Mouse (Mus musculus): ENCODE data around the gene Gm7358. TPM values are rescaled to one million over a fixed set of nuclear protein-coding genes. Genes with fewer than 3 reads are reported as not detected.
"Not testable (repeated sequence)": the region's sequence is repeated elsewhere in the genome, so short reads cannot be mapped to it uniquely, and the experiment has no call there.

Gene Gm7358
- not detected in 2 replicates for total RNA-seq (2017)

DNA sequence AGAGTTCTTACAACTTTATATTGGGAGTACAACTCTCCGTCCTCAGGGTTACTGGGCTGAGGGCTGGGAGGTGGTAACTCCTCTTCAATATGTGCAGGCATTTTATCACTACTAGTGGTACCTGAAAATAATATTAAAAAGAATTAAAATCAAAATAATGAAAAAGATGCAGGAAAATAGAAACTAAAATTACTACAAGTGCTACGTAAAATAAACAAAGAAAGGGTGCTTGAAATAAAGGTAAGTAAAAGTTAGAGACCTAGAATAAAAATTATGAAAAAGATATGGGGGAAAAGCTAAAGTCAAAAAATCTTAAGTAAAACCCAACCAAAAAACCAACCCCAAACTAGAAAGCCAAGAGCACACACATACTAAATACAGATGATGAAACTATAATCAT lies at the start of gene Gm7358:
Gm7358 (minus strand) TSS at position 101 of the 400 bp plus-strand sequence.
- ATAC-seq (replicated peaks in 1 of 2; ENCODE audit: insufficient read depth in 1 of 2, low FRiP score in 2 of 2, low TSS enrichment in 1 of 2, low read depth in 1 of 2, poor library complexity in 2 of 2, severe bottlenecking in 2 of 2) = not testable (repeated sequence)

DNA sequence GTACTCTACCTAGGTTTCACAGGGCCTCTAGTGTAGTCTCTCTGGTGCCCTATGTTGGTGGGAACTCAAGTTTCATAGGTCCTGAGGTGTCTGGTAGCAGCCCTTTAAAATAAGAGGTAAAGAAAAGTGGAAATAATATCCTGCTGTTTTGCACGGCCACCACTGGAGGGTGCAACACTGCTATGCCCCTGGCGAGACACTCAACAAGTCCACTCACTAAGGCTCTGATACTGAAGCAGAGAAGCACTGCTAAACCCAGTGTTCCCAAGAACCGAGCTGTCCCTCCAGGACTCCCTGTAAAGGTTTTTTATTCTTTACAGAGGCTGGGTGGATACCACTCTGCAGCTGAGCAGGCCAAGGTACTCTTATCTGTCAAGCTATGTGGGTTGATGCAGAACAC lies 43.7 kb upstream of the Gm7358 start:
- not testable (repeated sequence) for ATAC-seq (replicated peaks in 1 of 2; ENCODE audit: insufficient read depth in 1 of 2, low FRiP score in 2 of 2, low TSS enrichment in 1 of 2, low read depth in 1 of 2, poor library complexity in 2 of 2, severe bottlenecking in 2 of 2)

DNA sequence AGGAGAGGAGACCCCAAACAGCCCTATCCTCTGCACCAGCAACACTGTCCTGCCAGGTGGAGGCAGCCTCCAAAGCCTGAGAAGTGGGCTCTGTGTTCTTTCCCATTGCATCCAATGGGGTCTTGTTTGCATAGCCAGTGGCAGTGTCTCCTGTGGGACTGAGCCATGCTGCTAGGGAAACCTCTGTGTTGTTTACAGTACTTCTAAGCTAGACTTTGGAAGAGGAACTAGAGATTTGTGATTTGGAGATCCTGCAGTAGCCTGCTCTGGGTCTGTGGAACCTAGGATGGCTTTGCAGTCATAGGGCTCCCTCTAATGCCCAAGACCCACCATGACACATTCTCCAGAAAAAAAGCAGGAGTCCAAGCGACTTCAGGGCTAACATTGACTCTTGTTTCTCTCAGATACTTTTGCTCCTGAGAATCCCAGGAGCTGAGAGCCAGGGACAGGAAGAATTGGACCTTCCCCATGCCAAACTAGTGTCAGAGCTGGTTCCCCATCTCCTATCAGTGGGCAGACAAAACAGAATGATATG lies 42.2 kb upstream of the Gm7358 start:
- not testable (repeated sequence) for ATAC-seq (replicated peaks in 1 of 2; ENCODE audit: insufficient read depth in 1 of 2, low FRiP score in 2 of 2, low TSS enrichment in 1 of 2, low read depth in 1 of 2, poor library complexity in 2 of 2, severe bottlenecking in 2 of 2)

- not testable (repeated sequence) for ATAC-seq (replicated peaks in 1 of 2; ENCODE audit: insufficient read depth in 1 of 2, low FRiP score in 2 of 2, low TSS enrichment in 1 of 2, low read depth in 1 of 2, poor library complexity in 2 of 2, severe bottlenecking in 2 of 2)
Measured at GRCm38 (mm10) chr17:14099886-14100285, 40.6 kb upstream of the Gm7358 start.

DNA sequence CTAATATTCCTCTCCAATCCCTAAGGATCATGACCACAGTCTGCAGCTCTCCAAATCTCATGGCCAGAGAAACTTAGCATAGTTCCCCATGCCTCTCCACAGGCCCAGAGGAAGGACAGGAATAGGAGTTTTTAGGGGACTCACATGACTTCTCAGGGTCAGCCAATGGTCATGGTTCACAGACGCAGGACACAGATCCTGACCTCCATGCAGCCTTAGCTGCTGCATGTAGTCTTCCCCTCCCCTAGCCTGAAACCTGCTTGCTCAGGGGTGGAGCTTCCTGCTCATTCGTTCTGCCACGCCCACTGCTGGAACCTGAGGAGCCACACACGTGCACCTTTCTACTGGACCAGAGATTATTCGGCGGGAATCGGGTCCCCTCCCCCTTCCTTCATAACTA lies 34.8 kb upstream of the Gm7358 start:
- not testable (repeated sequence) for ATAC-seq (replicated peaks in 1 of 2; ENCODE audit: insufficient read depth in 1 of 2, low FRiP score in 2 of 2, low TSS enrichment in 1 of 2, low read depth in 1 of 2, poor library complexity in 2 of 2, severe bottlenecking in 2 of 2)

- ATAC-seq (replicated peaks in 1 of 2; ENCODE audit: insufficient read depth in 1 of 2, low FRiP score in 2 of 2, low TSS enrichment in 1 of 2, low read depth in 1 of 2, poor library complexity in 2 of 2, severe bottlenecking in 2 of 2) = not testable (repeated sequence)
Measured at GRCm38 (mm10) chr17:14086629-14087028, 27.3 kb upstream of the Gm7358 start.

GRCm38 (mm10) chr17:14041880-14042279 lies 17.5 kb downstream of the Gm7358 start:
- not testable (repeated sequence) for ATAC-seq (replicated peaks in 1 of 2; ENCODE audit: insufficient read depth in 1 of 2, low FRiP score in 2 of 2, low TSS enrichment in 1 of 2, low read depth in 1 of 2, poor library complexity in 2 of 2, severe bottlenecking in 2 of 2)

DNA sequence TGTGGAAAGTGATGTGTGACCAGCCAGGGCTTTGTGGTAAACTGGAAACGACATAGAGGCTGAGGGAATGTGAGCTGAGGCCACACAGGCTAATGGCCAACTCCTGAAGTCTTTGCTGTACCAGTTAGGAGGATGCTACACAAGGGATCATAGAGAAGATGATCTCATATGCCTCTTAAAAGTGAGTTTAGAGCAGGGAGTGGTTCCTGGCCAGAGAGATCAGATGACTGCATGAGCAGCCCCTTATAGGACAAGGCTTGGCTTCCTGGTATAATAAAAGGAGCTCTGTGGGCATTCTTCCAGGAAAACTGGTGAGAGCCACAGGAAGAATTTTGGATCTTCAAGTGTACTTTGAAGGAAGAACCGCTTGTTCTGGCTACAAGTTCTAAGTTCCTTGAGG lies 22.3 kb downstream of the Gm7358 start:
- not testable (repeated sequence) for ATAC-seq (replicated peaks in 1 of 2; ENCODE audit: insufficient read depth in 1 of 2, low FRiP score in 2 of 2, low TSS enrichment in 1 of 2, low read depth in 1 of 2, poor library complexity in 2 of 2, severe bottlenecking in 2 of 2)

DNA sequence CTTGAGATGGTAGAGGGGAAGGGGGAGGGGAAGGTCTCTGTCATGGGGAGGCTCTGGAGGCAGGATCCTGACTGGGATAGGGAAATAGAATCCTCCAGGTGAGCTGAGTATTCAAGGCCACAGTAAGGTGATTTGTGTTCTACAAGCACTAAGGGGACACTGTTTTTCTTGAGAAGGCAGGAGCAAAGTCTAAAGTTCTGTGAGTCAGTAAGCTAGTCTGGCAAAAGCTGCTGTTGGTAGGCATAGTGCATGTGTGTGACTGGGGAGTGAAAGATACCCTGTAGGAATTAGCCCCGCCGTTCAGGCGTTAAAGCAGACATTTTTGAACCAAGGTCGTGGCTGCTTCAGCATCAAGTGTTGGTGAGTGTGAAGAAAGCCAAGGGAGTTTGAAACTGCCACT lies 23.2 kb downstream of the Gm7358 start:
- not testable (repeated sequence) for ATAC-seq (replicated peaks in 1 of 2; ENCODE audit: insufficient read depth in 1 of 2, low FRiP score in 2 of 2, low TSS enrichment in 1 of 2, low read depth in 1 of 2, poor library complexity in 2 of 2, severe bottlenecking in 2 of 2)

Other genes starting within 250 kb of the Gm7358 start
- not detected in 2 replicates for gene Gm7168, start 111.2 kb downstream of the Gm7358 start, total RNA-seq (2017)
- not detected in 2 replicates for gene Gm7356, start 55.8 kb downstream of the Gm7358 start, total RNA-seq (2017)
- not detected in 2 replicates for gene Dact2, start 144.8 kb upstream of the Gm7358 start, total RNA-seq (2017)
- not detected in 2 replicates for gene Smoc2, start 220.0 kb upstream of the Gm7358 start, total RNA-seq (2017)

Measured in hematopoietic stem cell, adult 5-6 weeks (primary cell).